Mouse (Mus musculus) liver, embryonic 16.5 days (tissue): ENCODE measurements around the gene Gprc5c. TPM values are rescaled to one million over a fixed set of nuclear protein-coding genes. Genes with fewer than 3 reads are reported as not detected.

Experiments
- ATAC-seq: fragments of 200-750 bp; cut with Nextera tagmentation; 2 replicates; pipeline ENCODE4 v1.8.0; 2017; ENCODE audit warnings: low read depth, mild to moderate bottlenecking, moderate number of reproducible peaks, moderate library complexity
- H3K27ac ChIP-seq: fragments of 300-500 bp; sonication (generic); 2 replicates; pipeline ENCODE4 v1.5.1; 2014; ENCODE audit warnings: mild to moderate bottlenecking, low read length
- H3K27me3 ChIP-seq: fragments of 300-500 bp; sonication (generic); 2 replicates; pipeline ENCODE4 v1.6.1; 2014; ENCODE audit warnings: low read depth, low read length, mixed read lengths; ENCODE audit not compliant: control insufficient read depth, insufficient read depth
- H3K36me3 ChIP-seq: fragments of 300-500 bp; sonication (generic); 2 replicates; pipeline ENCODE4 v1.6.1; 2014; ENCODE audit warnings: mild to moderate bottlenecking; ENCODE audit not compliant: control insufficient read depth, insufficient read depth
- H3K4me1 ChIP-seq: fragments of 300-500 bp; sonication (generic); 2 replicates; pipeline ENCODE4 v1.6.1; 2014; ENCODE audit warnings: low read depth, low read length, mixed read lengths; ENCODE audit not compliant: control insufficient read depth
- H3K4me2 ChIP-seq: fragments of 300-500 bp; sonication (generic); 2 replicates; pipeline ENCODE4 v1.6.1; 2014; ENCODE audit warnings: low read depth, low read length, mixed read lengths
- H3K4me3 ChIP-seq: fragments of 300-500 bp; sonication (generic); 2 replicates; pipeline ENCODE4 v1.5.1; 2014; ENCODE audit warnings: low read depth, mild to moderate bottlenecking, low read length
- H3K9ac ChIP-seq: fragments of 300-500 bp; sonication (generic); 2 replicates; pipeline ENCODE4 v1.6.1; 2014; ENCODE audit warnings: low read depth, low read length
- H3K9me3 ChIP-seq: fragments of 300-500 bp; sonication (generic); replicated peaks from 2 replicates; pipeline ENCODE4 v1.6.1; 2016; ENCODE audit warnings: low read length; ENCODE audit not compliant: control insufficient read depth
- WGBS: fragments of 180-500 bp; shearing (Covaris S2); extraction: QIAGEN DNeasy Blood & Tissue Kit; methylation state at CpG from one replicate; pipeline ENCODE4 v1.1.7; 2014; ENCODE audit not compliant: insufficient replicate concordance; 5-methylcytosine and 5-hydroxymethylcytosine counted together
- polyA plus RNA-seq: library from polyadenylated mRNA; unstranded; fragments of >200 nt; fragmentation: Nextera tagmentation; extraction: Ambion mirVana; gene quantifications from 2 replicates; pipeline ENCODE4 v1.2.1, GENCODE M21; 2015

The Gprc5c gene
- polyA plus RNA-seq, 1 experiment from 2014 or later: 20.2 TPM

DNA sequence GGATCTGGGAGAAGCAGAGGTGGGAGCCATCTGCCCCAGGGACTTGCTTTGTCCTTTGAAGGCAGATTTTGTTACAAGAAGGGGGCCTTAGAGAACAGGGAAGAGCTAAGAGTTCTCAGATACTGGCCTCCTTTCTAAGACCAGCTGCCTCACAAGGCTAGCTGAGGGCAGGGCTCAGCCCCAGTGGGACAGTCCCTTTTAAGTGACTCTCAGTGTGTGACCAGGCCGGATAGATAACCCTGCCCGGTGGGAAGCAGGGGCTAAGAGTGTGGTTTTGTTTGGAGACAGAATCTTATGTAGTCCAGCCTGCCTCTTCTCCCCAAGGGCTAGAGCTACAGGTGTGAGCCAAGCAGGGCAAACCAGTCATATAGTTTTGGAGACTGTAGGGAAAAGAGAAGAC lies 1.4 kb upstream of the Gprc5c start:
- Histone ChIP-seq H3K4me3 (no peak overlapping the region), H3K4me1 (peaks cover 3% of the 10 kb centered on the region), H3K27ac (no peak overlapping the region), H3K4me2 (no peak overlapping the region), H3K36me3 (no peaks in the 10 kb centered on the region), H3K27me3 (peaks cover 45% of the 10 kb centered on the region), H3K9me3 (no peaks in the 10 kb centered on the region), H3K9ac (no peak overlapping the region)
- 8% methylated on average over 2 of the region's 2 CpGs for WGBS
- no peak for ATAC-seq

DNA sequence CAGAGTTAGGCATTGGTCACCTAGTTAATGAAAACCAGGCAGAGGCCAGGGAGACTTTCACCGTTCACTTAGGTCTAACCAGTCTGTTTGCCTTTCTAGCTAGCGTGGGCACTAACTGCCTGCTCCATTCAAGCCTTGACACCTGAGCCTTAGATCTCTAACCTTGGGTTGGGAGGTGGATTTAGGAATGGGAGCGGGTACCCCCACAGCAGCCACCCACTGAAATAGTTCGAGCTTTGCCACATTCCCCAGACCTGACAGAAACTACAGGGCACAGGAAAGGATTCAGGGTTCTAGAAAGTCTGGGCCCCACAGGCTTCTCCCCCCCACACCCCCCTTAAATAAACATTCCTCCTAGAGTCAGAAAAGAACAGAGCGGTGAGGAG lies 893 bp upstream of the Gprc5c start:
- ATAC-seq: no peak
- H3K27ac ChIP-seq: peak overlapping the region; percentile 83
- H3K36me3 ChIP-seq: no peaks in the 10 kb centered on the region
- peaks cover 3% of the 10 kb centered on the region for H3K4me1 ChIP-seq
- H3K4me3 ChIP-seq: no peak overlapping the region
- H3K4me2 ChIP-seq: peak overlapping the region; percentile 64
- 38% methylated on average over 5 of the region's 5 CpGs for WGBS
- H3K27me3 ChIP-seq: peaks cover 45% of the 10 kb centered on the region
- H3K9ac ChIP-seq: no peak overlapping the region
- H3K9me3 ChIP-seq: no peaks in the 10 kb centered on the region

DNA sequence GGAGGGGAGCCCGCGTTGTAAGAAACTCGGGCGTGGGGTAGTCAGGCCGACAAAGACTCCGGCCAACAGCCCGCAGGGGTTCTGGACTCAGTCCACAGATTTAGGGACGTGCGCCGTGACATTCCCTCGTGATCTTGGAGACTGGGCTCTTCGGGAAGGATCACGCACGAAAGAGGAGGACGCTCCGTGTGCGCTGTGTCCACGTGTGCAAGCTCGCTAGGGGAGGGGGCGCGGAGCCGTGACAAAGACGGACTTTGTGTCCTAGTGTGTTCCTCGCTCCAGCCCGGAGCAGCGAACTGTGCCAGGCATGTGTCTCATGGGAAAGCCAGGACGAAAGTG lies 286 bp downstream of the Gprc5c start:
- ATAC-seq: peak; percentile 42
- H3K4me1 ChIP-seq: peaks cover 3% of the 10 kb centered on the region
- H3K9me3 ChIP-seq: no peaks in the 10 kb centered on the region
- H3K4me2 ChIP-seq: peak overlapping the region; percentile 64
- 1% methylated on average over 27 of the region's 27 CpGs for WGBS
- peaks cover 45% of the 10 kb centered on the region for H3K27me3 ChIP-seq
- H3K27ac ChIP-seq: peak overlapping the region; percentile 83
- H3K36me3 ChIP-seq: no peaks in the 10 kb centered on the region
- peak overlapping the region; percentile 63 for H3K9ac ChIP-seq
- H3K4me3 ChIP-seq: peak overlapping the region; percentile 60

DNA sequence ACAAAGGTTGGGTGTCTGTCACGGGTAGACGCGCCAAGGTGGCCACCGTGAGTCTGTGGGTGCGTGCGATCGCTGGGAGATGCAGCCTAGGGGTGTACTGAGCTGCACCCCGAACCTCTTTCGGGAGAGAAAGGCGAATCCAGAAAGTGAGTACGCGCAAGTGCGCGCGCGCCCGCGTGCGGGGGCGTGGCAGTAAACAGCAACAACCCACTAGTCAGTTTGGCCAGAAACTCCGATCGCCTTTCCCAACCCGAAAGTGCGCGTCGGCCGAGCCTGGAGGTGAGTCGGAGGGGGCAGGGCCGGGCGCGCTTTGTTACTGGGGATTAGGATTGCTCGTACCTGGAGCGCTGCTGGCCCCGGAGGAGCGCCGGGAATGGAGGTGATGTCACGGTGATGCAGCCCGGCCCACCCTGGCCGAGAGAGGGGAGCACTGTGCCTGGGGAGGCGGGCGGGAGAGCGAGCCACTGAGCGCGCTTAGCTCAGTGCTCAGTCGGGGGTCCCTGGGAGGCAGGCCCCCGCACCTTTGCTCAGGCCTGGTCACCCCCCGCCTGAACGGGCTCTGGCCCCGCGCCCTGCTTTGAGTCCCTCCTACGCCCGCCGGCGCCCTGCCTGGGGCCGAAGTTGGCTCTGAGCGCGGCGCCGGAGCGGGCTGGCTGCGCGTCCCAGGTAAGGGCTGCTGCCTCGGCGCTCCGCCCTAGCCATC lies 807 bp downstream of the Gprc5c start:
- H3K27ac ChIP-seq: peak overlapping the region; percentile 83
- H3K4me2 ChIP-seq: peak overlapping the region; percentile 64
- peak overlapping the region; percentile 63 for H3K9ac ChIP-seq
- under 1% methylated on average over 63 of the region's 65 CpGs for WGBS
- no peaks in the 10 kb centered on the region for H3K36me3 ChIP-seq
- no peaks in the 10 kb centered on the region for H3K9me3 ChIP-seq
- H3K27me3 ChIP-seq: peaks cover 45% of the 10 kb centered on the region
- peak overlapping the region; percentile 60 for H3K4me3 ChIP-seq
- H3K4me1 ChIP-seq: peaks cover 3% of the 10 kb centered on the region
- ATAC-seq: peak; percentile 58

DNA sequence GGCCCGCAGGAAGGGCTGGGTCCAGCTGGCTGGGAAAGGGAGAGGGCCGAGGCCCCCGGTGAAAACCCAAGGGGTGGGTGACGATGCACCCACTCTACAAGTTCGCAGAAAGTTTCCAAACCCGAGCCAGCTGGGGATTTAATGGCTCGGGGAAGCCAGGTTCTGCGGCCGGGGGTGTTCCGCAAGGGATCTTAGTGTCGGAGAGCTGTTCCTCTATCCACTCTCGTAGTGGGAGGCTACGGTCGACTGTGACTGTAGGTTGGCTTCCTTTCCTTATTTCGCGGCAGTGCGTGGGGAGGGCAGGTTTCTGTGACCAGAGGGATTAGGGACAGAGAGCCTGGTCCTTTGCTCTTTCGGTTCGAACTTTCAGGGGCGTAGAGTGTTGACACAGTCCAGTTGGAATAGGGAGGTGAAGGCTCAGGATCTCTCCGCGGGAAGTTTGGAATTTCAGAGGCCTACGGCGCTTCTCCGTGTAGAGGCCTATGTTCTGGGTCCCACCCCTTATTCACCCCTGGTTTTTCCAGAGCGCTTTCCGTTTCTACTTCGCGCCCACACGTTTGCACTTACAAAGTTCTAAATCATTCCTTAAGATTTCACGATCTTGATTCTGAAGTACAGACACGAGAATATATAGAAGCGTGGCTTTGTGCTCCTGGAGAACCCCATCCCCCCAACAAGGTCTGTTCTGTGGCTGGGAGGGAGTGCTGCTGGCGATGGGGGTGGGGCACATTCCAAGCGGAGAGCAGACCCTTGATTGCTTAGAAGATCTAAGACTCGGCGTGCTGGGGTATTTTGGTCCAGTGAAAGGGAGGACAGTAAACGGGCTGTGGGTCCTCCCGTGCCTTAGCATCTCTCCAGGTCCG lies 1.6 kb downstream of the Gprc5c start:
- H3K4me1 ChIP-seq: peaks cover 3% of the 10 kb centered on the region
- no peaks in the 10 kb centered on the region for H3K36me3 ChIP-seq
- peaks cover 45% of the 10 kb centered on the region for H3K27me3 ChIP-seq
- peak overlapping the region; percentile 64 for H3K4me2 ChIP-seq
- ATAC-seq: no peak
- no peaks in the 10 kb centered on the region for H3K9me3 ChIP-seq
- peak overlapping the region; percentile 83 for H3K27ac ChIP-seq
- peak overlapping the region; percentile 63 for H3K9ac ChIP-seq
- H3K4me3 ChIP-seq: peak overlapping the region; percentile 60
- 2% methylated on average over 40 of the region's 40 CpGs for WGBS

DNA sequence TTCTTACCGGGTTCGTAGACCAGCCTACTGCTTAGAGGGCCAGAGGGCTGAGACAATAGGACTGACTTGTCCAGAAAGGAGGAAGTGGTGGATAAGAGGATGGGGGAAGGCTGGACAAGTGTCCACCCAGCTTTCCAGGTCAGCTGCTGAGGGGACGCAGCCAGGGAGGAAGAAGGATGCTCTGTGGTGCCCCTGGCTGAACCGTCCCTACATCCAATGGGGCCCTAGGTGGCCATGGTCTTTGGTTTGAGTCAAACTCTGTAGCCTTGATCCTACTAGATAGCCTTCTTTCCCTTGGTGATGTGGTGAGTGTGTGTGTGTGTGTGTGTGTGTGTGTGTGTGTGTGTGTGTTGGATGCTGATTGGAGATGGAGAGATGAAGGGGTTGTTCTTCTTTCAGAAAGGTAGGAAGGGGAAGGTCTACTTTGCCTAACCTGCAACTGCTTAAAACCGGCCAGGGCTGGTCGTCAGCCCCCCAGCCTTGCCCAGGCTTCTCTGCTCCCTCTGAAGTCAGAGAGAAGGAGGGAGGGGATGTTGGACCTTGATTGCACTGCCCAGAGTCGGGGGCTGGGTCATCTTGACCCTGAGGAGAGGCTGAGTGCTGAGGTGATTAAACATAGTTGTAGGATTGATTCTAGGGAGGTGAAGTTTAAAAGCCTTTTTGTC lies 2.4 kb downstream of the Gprc5c start:
- no peak for ATAC-seq
- 18% methylated on average over 7 of the region's 7 CpGs for WGBS
- H3K9ac ChIP-seq: peak overlapping the region; percentile 28; the same call in 1 of the 2 replicates
- H3K36me3 ChIP-seq: no peaks in the 10 kb centered on the region
- peaks cover 45% of the 10 kb centered on the region for H3K27me3 ChIP-seq
- no peaks in the 10 kb centered on the region for H3K9me3 ChIP-seq
- H3K4me1 ChIP-seq: peaks cover 3% of the 10 kb centered on the region
- peak overlapping the region; percentile 60 for H3K4me3 ChIP-seq
- H3K27ac ChIP-seq: no peak overlapping the region
- peak overlapping the region; percentile 64 for H3K4me2 ChIP-seq

DNA sequence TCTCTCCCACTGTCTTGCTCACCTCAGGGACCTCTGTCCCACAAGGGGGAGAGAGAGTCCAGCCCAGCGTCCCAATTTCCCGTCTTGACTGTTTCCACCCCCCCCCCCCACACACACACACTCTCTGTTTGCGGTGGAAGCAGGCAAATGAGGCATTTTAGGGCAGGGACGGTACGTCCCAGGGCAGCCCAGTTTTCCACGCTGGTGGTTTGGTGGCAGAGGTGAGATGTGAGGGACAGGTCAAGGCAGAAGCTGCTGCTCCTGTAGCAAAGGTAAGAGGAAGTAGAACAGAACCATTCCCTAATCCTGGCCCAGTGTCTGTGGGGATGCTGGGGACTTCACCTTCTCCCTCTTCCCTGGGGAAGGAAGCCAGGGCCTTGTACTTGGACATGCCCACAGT lies 3.6 kb downstream of the Gprc5c start:
- Histone ChIP-seq H3K27me3 (peaks cover 42% of the 10 kb centered on the region), H3K4me2 (no peak overlapping the region), H3K27ac (no peak overlapping the region), H3K4me3 (no peak overlapping the region), H3K4me1 (peaks cover 3% of the 10 kb centered on the region), H3K9ac (no peak overlapping the region), H3K9me3 (no peaks in the 10 kb centered on the region), H3K36me3 (no peaks in the 10 kb centered on the region)
- no peak for ATAC-seq
- WGBS: 59% methylated on average over 6 of the region's 6 CpGs

DNA sequence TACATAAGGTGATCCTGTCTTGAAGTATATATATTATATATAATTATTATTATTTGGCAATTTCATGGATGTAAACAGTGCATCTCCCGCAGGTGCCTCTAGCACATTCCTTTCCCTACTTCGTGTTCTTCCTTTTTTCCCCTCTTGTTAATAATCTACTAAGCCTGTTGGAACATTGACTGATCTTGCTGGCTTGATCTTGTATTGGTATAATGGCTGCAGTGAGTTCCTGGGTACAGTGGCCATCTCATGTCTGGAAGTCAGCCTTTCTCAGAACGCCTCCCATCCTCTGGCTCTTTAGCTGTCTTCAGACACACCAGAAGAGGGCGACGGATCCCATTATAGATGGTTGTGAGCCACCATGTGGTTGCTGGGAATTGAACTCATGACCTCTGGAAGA lies 5.2 kb downstream of the Gprc5c start:
- H3K27ac ChIP-seq: no peak overlapping the region
- 69% methylated on average over 5 of the region's 5 CpGs for WGBS
- peaks cover 26% of the 10 kb centered on the region for H3K27me3 ChIP-seq
- H3K4me2 ChIP-seq: no peak overlapping the region
- H3K9me3 ChIP-seq: no peaks in the 10 kb centered on the region
- H3K36me3 ChIP-seq: no peaks in the 10 kb centered on the region
- H3K4me3 ChIP-seq: no peak overlapping the region
- H3K4me1 ChIP-seq: no peaks in the 10 kb centered on the region; the same call in none of the 2 replicates
- H3K9ac ChIP-seq: no peak overlapping the region
- no peak for ATAC-seq
